Mouse (Mus musculus): Measurements from ENCODE around the gene 4933405L10Rik. TPM values are rescaled to one million over a fixed set of nuclear protein-coding genes. Genes with fewer than 3 reads are reported as not detected.

4933405L10Rik gene
- polyA plus RNA-seq (2012; rRNA removed) = not detected in 2 replicates

DNA sequence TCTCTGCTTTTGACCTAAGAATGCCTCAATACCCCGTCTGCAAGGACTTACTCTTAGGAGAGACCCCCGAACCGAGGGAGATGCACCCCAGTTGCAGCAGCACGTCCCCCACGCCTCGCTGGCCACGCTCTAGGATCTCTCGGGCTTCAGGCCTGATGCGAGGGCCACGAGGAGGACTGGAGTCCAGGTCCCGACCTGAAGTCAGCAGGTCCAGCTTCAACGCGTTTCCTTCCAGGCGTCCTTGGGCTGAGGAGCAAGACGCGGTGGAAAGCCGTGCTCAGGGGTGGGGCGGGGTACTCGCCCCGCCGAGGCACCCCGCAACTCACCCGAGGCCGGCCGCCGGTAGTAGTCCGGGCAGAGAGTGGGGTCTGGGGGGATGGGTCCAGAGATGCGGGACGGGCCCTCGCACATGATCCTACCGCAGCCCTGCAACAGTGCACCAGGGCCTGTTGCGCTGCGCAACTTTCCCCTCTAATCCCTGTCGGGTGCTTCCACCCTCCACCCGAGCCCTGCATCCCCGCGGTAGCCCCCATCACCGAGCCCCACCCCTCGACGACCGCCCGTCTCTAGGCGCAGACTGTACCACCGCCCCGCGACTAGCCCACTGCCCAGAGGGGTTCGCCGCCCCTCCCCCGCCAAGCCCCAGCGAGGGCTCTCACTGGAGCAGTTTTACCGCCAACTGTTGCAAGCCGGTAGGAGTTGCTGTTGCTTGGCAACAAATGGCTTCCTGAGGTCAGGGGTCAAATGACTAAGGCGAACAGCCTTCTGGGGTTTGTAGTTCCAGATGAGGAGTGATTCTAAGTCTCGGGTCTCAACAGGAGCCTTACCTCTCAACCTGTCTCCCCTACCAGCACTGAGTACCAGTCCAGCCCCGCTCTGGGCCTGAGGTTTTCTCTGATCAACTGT, at the start of gene 4933405L10Rik, which contains the start of gene Enkd1:
TSS of gene 4933405L10Rik (plus strand) at position 158 of the 906 bp plus-strand sequence.
TSS of gene Enkd1 (minus strand) at position 713 of the 906 bp plus-strand sequence.
- Histone ChIP-seq H3K27ac (ENCODE audit: insufficient read depth, low read depth, low read length) (no peak within 1 kb of the TSS), H3K27me3 (ENCODE audit: control insufficient read depth, insufficient read depth, low read length) (no peaks in the 10 kb centered on the region), H3K4me1 (ENCODE audit: control insufficient read depth, insufficient read depth, insufficient read length, low read length) (peaks cover 8% of the 10 kb centered on the region), H3K4me3 (ENCODE audit: low read depth, low read length) (peak within 1 kb of the TSS; percentile 74), H3K36me3 (ENCODE audit: control insufficient read depth, insufficient read depth, low read length) (no peaks in the 10 kb centered on the region)
- WGBS = 2% methylated on average over 55 of the region's 55 CpGs
- no peak for TF ChIP-seq POLR2A (IDR thresholded peaks at IDR 0.05; ENCODE audit: low read depth, low read length)
- TF ChIP-seq CTCF (IDR thresholded peaks at IDR 0.05; ENCODE audit: extremely low read depth, insufficient read length, insufficient replicate concordance, low read depth, low read length) = no peak

DNA sequence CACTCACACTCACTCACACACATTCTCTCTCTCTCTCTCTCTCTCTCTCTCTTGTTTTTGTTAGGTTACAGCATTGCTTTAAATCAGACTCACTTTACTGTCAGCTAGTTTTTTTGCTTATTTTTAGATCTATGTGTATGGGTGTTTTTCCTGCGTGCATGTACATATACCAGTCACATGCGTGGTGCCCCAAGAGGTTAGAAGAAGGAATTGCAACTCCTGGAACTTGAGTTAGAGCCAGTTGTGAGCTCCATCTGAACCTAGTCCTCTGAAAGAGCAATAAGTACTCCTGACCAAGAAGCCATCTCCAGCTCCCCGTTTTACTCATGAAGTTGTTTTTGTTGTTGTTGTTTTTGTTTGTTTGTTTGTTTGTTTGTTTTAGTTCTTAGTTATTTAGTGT, 46.3 kb upstream of the 4933405L10Rik start:
- Histone ChIP-seq H3K27me3 (ENCODE audit: control insufficient read depth, insufficient read depth, low read length) (no peaks in the 10 kb centered on the region), H3K4me1 (ENCODE audit: control insufficient read depth, insufficient read depth, insufficient read length, low read length) (no peaks in the 10 kb centered on the region), H3K36me3 (ENCODE audit: control insufficient read depth, insufficient read depth, low read length) (peaks cover 19% of the 10 kb centered on the region), H3K4me3 (ENCODE audit: low read depth, low read length) (no peak overlapping the region), H3K27ac (ENCODE audit: insufficient read depth, low read depth, low read length) (no peak overlapping the region)
- TF ChIP-seq CTCF (IDR thresholded peaks at IDR 0.05; ENCODE audit: extremely low read depth, insufficient read length, insufficient replicate concordance, low read depth, low read length) (no peak), POLR2A (IDR thresholded peaks at IDR 0.05; ENCODE audit: low read depth, low read length) (no peak)
- WGBS = 54% methylated on average over 3 of the region's 3 CpGs

DNA sequence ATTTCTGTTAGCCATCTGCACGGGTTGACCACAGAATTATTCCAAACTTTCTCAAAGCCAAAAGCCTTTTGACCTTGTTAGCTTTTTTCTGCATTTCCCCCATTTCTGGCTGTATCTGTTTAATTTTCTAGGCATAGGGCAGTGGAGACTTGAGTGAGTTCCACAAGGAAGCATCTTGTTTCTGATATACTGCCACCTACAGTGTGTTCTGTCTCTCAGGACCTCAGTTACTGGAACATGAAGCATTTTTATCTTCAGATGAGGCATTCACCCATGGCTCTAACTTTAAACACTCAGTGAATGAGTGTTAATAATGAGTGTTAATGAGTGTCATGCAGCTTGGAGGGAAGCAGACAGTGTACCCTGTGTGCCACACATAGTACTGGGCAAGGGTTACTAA, 29.6 kb upstream of the 4933405L10Rik start:
- no peaks in the 10 kb centered on the region for H3K27me3 ChIP-seq (ENCODE audit: control insufficient read depth, insufficient read depth, low read length)
- TF ChIP-seq POLR2A (IDR thresholded peaks at IDR 0.05; ENCODE audit: low read depth, low read length) (no peak), CTCF (IDR thresholded peaks at IDR 0.05; ENCODE audit: extremely low read depth, insufficient read length, insufficient replicate concordance, low read depth, low read length) (no peak)
- H3K4me1 ChIP-seq (ENCODE audit: control insufficient read depth, insufficient read depth, insufficient read length, low read length) = no peaks in the 10 kb centered on the region
- H3K27ac ChIP-seq (ENCODE audit: insufficient read depth, low read depth, low read length) = no peak overlapping the region
- WGBS = 65% methylated on average over 1 of the region's 1 CpGs
- H3K36me3 ChIP-seq (ENCODE audit: control insufficient read depth, insufficient read depth, low read length) = peaks cover 66% of the 10 kb centered on the region
- no peak overlapping the region for H3K4me3 ChIP-seq (ENCODE audit: low read depth, low read length)

DNA sequence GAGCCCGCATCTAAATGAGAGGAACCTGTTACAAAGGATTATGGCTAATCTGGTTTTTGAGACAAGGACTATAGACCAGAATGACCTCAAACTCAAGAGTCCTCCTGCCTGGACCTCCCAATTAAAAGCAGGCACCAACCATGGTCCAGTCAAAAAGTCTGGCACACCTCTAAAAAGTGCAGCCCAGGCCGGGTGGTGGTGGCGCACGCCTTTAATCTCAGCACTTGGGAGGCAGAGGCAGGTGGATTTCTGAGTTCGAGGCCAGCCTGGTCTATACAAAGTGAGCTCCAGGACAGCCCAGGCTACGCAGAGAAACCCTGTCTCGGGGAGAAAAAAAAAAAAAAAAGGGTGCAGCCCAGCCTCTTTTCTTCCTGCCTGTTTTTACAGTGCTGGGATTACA, 22.1 kb upstream of the 4933405L10Rik start:
- peaks cover 26% of the 10 kb centered on the region for H3K36me3 ChIP-seq (ENCODE audit: control insufficient read depth, insufficient read depth, low read length)
- WGBS = 69% methylated on average over 7 of the region's 7 CpGs
- no peaks in the 10 kb centered on the region for H3K27me3 ChIP-seq (ENCODE audit: control insufficient read depth, insufficient read depth, low read length)
- TF ChIP-seq CTCF (IDR thresholded peaks at IDR 0.05; ENCODE audit: extremely low read depth, insufficient read length, insufficient replicate concordance, low read depth, low read length) (no peak), POLR2A (IDR thresholded peaks at IDR 0.05; ENCODE audit: low read depth, low read length) (no peak)
- no peak overlapping the region for H3K27ac ChIP-seq (ENCODE audit: insufficient read depth, low read depth, low read length)
- H3K4me1 ChIP-seq (ENCODE audit: control insufficient read depth, insufficient read depth, insufficient read length, low read length) = no peaks in the 10 kb centered on the region; the same call in 1 of the 2 replicates
- H3K4me3 ChIP-seq (ENCODE audit: low read depth, low read length) = no peak overlapping the region

DNA sequence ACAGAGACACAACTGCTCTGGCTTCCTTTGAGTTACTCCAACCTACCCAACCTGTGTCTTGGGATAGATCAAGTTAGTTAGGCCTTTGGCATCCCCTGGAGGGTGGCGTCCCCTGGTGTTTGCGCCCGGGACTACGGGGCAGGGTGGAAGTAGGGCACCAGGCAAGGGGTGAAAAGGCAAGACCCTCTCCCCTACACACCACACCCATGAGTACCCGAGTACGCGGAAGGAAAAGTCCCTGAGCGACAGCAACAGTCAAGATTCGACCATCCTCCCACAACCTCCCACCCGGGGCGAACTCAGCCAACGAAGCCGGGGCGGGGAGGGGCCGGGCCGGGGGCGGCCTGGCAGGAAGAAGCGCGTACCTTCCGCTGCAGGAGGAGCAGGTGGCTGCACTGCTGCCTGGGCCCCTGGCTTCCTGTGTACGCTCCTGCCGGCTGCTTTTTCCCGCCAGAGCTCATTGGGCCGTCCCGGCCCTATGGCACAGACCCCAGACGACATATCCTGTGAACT, 21.6 kb upstream of the 4933405L10Rik start, which contains the start of gene Carmil2:
TSS of gene Carmil2 (plus strand) at position 479 of the 513 bp plus-strand sequence.
- 5% methylated on average over 26 of the region's 26 CpGs for WGBS
- H3K27me3 ChIP-seq (ENCODE audit: control insufficient read depth, insufficient read depth, low read length) = no peaks in the 10 kb centered on the region
- H3K4me1 ChIP-seq (ENCODE audit: control insufficient read depth, insufficient read depth, insufficient read length, low read length) = no peaks in the 10 kb centered on the region; the same call in 1 of the 2 replicates
- TF ChIP-seq CTCF (IDR thresholded peaks at IDR 0.05; ENCODE audit: extremely low read depth, insufficient read length, insufficient replicate concordance, low read depth, low read length) (peak; percentile 68; the same call in 1 of the 2 replicates), POLR2A (IDR thresholded peaks at IDR 0.05; ENCODE audit: low read depth, low read length) (no peak)
- peaks cover 21% of the 10 kb centered on the region for H3K36me3 ChIP-seq (ENCODE audit: control insufficient read depth, insufficient read depth, low read length)
- peak within 1 kb of the TSS; percentile 57 for H3K4me3 ChIP-seq (ENCODE audit: low read depth, low read length)
- no peak within 1 kb of the TSS for H3K27ac ChIP-seq (ENCODE audit: insufficient read depth, low read depth, low read length)

DNA sequence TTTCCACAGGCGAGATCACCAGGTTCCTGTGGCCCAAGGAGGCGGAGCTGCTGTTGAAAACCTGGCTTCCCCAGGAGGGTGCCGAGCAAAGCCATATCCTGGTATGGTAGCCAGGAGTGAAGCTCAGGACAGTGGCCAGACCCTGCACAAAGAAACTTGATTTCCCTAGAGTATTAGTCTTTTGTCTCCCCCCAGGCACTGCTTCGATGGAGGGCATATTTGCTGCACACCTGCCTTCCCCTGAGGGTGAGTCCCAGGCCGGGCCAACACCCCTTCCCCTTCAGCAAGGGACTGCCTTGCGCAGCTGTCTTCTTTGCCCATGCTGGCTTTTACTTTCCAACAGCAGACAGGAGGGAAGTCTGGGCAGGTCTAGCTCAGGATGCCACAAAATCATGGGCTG, 20.9 kb upstream of the 4933405L10Rik start:
- 48% methylated on average over 6 of the region's 6 CpGs for WGBS
- Histone ChIP-seq H3K27me3 (ENCODE audit: control insufficient read depth, insufficient read depth, low read length) (no peaks in the 10 kb centered on the region), H3K4me1 (ENCODE audit: control insufficient read depth, insufficient read depth, insufficient read length, low read length) (no peaks in the 10 kb centered on the region; the same call in 1 of the 2 replicates), H3K27ac (ENCODE audit: insufficient read depth, low read depth, low read length) (no peak overlapping the region), H3K4me3 (ENCODE audit: low read depth, low read length) (peak overlapping the region; percentile 57), H3K36me3 (ENCODE audit: control insufficient read depth, insufficient read depth, low read length) (peaks cover 16% of the 10 kb centered on the region)
- TF ChIP-seq CTCF (IDR thresholded peaks at IDR 0.05; ENCODE audit: extremely low read depth, insufficient read length, insufficient replicate concordance, low read depth, low read length) (no peak), POLR2A (IDR thresholded peaks at IDR 0.05; ENCODE audit: low read depth, low read length) (no peak)

DNA sequence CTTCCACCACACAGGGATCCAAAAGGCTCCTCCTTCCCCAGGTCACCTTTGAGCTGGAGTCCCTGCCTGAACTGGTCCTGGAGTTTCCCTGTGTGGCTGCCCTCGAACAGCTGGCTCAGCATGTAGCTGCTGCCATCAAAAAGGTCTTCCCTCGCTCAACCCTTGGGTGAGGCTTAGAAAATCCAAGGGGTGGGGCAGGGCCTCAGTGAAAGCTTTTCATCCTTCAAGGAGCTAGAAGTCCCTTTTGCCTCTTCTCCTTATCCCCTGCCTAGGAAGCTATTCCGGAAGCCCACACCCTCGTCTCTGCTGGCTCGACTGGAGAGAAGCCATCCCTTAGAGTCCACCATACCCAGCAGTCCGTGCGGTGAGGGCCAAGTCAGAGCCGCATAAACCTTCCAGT, 19.9 kb upstream of the 4933405L10Rik start:
- no peak for TF ChIP-seq CTCF (IDR thresholded peaks at IDR 0.05; ENCODE audit: extremely low read depth, insufficient read length, insufficient replicate concordance, low read depth, low read length)
- no peak for TF ChIP-seq POLR2A (IDR thresholded peaks at IDR 0.05; ENCODE audit: low read depth, low read length)
- Histone ChIP-seq H3K4me3 (ENCODE audit: low read depth, low read length) (no peak overlapping the region), H3K27ac (ENCODE audit: insufficient read depth, low read depth, low read length) (no peak overlapping the region), H3K36me3 (ENCODE audit: control insufficient read depth, insufficient read depth, low read length) (peaks cover 10% of the 10 kb centered on the region), H3K4me1 (ENCODE audit: control insufficient read depth, insufficient read depth, insufficient read length, low read length) (no peaks in the 10 kb centered on the region; the same call in 1 of the 2 replicates), H3K27me3 (ENCODE audit: control insufficient read depth, insufficient read depth, low read length) (no peaks in the 10 kb centered on the region)
- 60% methylated on average over 8 of the region's 8 CpGs for WGBS
